Mouse (Mus musculus): ENCODE data around the gene Slc1a2.

Slc1a2 gene

GRCm38 (mm10) chr2:102658163-102658660 lies at the start of gene Slc1a2:
Gene Slc1a2, plus strand, starts transcription at chr2:102658659.
- no peak for TF ChIP-seq NANOG (IDR thresholded peaks at IDR 0.05; ENCODE audit: borderline replicate concordance, low read length)
- TF ChIP-seq CTCF (conservative IDR thresholded peaks at IDR 0.05; ENCODE audit: low read length) = no peak
- TF ChIP-seq POU5F1 (IDR thresholded peaks at IDR 0.05; ENCODE audit: borderline replicate concordance, low read length) = no peak
- Histone ChIP-seq H3K27me3 (ENCODE audit: insufficient read depth, low read length) (peaks cover 57% of the 10 kb centered on the region), H3K4me3 (replicated peaks; ENCODE audit: low read length) (peak within 1 kb of the TSS; percentile 85), H3K36me3 (ENCODE audit: insufficient read depth, low read length) (no peaks in the 10 kb centered on the region), H3K4me1 (replicated peaks; ENCODE audit: low read depth, low read length) (peaks cover 16% of the 10 kb centered on the region), H3K9me3 (ENCODE audit: low read length) (no peaks in the 10 kb centered on the region)

GRCm38 (mm10) chr2:102610485-102610884 lies 48.0 kb upstream of the Slc1a2 start:
- peaks cover 9% of the 10 kb centered on the region; the same call in 1 of the 2 replicates for H3K9me3 ChIP-seq (ENCODE audit: low read length)
- H3K4me3 ChIP-seq (replicated peaks; ENCODE audit: low read length) = no peak overlapping the region
- no peaks in the 10 kb centered on the region for H3K27me3 ChIP-seq (ENCODE audit: insufficient read depth, low read length)
- no peaks in the 10 kb centered on the region for H3K4me1 ChIP-seq (replicated peaks; ENCODE audit: low read depth, low read length)
- no peak for TF ChIP-seq POU5F1 (IDR thresholded peaks at IDR 0.05; ENCODE audit: borderline replicate concordance, low read length)
- TF ChIP-seq CTCF (conservative IDR thresholded peaks at IDR 0.05; ENCODE audit: low read length) = no peak
- TF ChIP-seq NANOG (IDR thresholded peaks at IDR 0.05; ENCODE audit: borderline replicate concordance, low read length) = no peak
- H3K36me3 ChIP-seq (ENCODE audit: insufficient read depth, low read length) = no peaks in the 10 kb centered on the region

- Histone ChIP-seq H3K9me3 (ENCODE audit: low read length) (no peaks in the 10 kb centered on the region), H3K27me3 (ENCODE audit: insufficient read depth, low read length) (no peaks in the 10 kb centered on the region), H3K36me3 (ENCODE audit: insufficient read depth, low read length) (no peaks in the 10 kb centered on the region), H3K4me3 (replicated peaks; ENCODE audit: low read length) (no peak overlapping the region), H3K4me1 (replicated peaks; ENCODE audit: low read depth, low read length) (no peaks in the 10 kb centered on the region)
- TF ChIP-seq POU5F1 (IDR thresholded peaks at IDR 0.05; ENCODE audit: borderline replicate concordance, low read length) (no peak), NANOG (IDR thresholded peaks at IDR 0.05; ENCODE audit: borderline replicate concordance, low read length) (no peak), CTCF (conservative IDR thresholded peaks at IDR 0.05; ENCODE audit: low read length) (no peak)
Measured at GRCm38 (mm10) chr2:102616637-102617036, 41.8 kb upstream of the Slc1a2 start.

GRCm38 (mm10) chr2:102620744-102621429 lies 37.6 kb upstream of the Slc1a2 start:
- H3K27me3 ChIP-seq (ENCODE audit: insufficient read depth, low read length) = no peaks in the 10 kb centered on the region
- TF ChIP-seq CTCF (conservative IDR thresholded peaks at IDR 0.05; ENCODE audit: low read length) (no peak), NANOG (IDR thresholded peaks at IDR 0.05; ENCODE audit: borderline replicate concordance, low read length) (no peak), POU5F1 (IDR thresholded peaks at IDR 0.05; ENCODE audit: borderline replicate concordance, low read length) (no peak)
- H3K36me3 ChIP-seq (ENCODE audit: insufficient read depth, low read length) = no peaks in the 10 kb centered on the region
- no peaks in the 10 kb centered on the region for H3K9me3 ChIP-seq (ENCODE audit: low read length)
- no peaks in the 10 kb centered on the region for H3K4me1 ChIP-seq (replicated peaks; ENCODE audit: low read depth, low read length)
- H3K4me3 ChIP-seq (replicated peaks; ENCODE audit: low read length) = no peak overlapping the region

- Histone ChIP-seq H3K36me3 (ENCODE audit: insufficient read depth, low read length) (no peaks in the 10 kb centered on the region), H3K4me1 (replicated peaks; ENCODE audit: low read depth, low read length) (no peaks in the 10 kb centered on the region)
- TF ChIP-seq NANOG (IDR thresholded peaks at IDR 0.05; ENCODE audit: borderline replicate concordance, low read length) (no peak), POU5F1 (IDR thresholded peaks at IDR 0.05; ENCODE audit: borderline replicate concordance, low read length) (no peak), CTCF (conservative IDR thresholded peaks at IDR 0.05; ENCODE audit: low read length) (no peak)
Measured at GRCm38 (mm10) chr2:102622176-102622575, 36.3 kb upstream of the Slc1a2 start.

DNA sequence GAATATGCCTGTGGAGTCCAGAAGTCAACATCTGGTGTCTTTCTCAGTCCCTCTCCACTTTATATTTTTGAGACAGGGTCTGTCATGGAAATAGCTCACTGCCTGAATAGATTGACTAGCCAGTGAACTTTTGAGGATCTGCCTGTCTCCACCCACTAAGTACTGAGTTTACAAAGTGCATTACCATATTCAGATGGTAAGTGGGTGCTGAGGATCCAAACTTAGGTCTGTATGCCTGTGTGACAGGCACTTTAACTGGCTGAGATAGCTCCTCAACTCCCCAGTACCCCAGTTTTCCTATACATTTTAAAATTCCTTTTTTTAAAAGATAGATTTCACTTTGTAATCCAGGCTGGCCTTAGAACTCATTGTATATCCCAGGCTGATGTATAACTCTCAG lies 35.5 kb upstream of the Slc1a2 start:
- Histone ChIP-seq H3K4me1 (replicated peaks; ENCODE audit: low read depth, low read length) (no peaks in the 10 kb centered on the region), H3K9me3 (ENCODE audit: low read length) (no peaks in the 10 kb centered on the region), H3K27me3 (ENCODE audit: insufficient read depth, low read length) (no peaks in the 10 kb centered on the region), H3K4me3 (replicated peaks; ENCODE audit: low read length) (no peak overlapping the region), H3K36me3 (ENCODE audit: insufficient read depth, low read length) (no peaks in the 10 kb centered on the region)
- TF ChIP-seq CTCF (conservative IDR thresholded peaks at IDR 0.05; ENCODE audit: low read length) (no peak), NANOG (IDR thresholded peaks at IDR 0.05; ENCODE audit: borderline replicate concordance, low read length) (no peak), POU5F1 (IDR thresholded peaks at IDR 0.05; ENCODE audit: borderline replicate concordance, low read length) (no peak)

More at GRCm38 (mm10) chr2:102622176-102622575, 36.3 kb upstream of the Slc1a2 start:
- Histone ChIP-seq H3K4me3 (replicated peaks; ENCODE audit: low read length) (no peak overlapping the region), H3K9me3 (ENCODE audit: low read length) (no peaks in the 10 kb centered on the region), H3K27me3 (ENCODE audit: insufficient read depth, low read length) (no peaks in the 10 kb centered on the region)

DNA sequence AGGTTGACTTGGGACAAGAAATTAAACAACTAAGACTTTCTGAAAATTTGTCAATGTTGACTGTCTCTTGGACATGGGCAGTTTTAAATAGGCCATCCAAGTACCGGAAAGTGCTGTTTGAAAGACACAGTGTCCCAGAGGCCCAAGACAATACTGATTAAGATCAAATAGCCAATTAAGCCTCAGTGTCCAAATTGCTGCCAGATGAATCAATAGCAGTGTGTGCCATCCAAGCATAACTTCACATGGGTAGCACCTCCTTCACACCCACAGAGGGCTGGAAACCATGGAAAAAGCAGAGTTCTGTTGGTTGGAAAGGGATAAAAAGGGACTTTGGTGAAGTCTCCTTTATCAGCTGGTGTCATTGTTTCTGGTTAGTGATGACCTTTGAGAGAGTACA lies 33.9 kb upstream of the Slc1a2 start:
- Histone ChIP-seq H3K27me3 (ENCODE audit: insufficient read depth, low read length) (no peaks in the 10 kb centered on the region), H3K4me3 (replicated peaks; ENCODE audit: low read length) (no peak overlapping the region), H3K4me1 (replicated peaks; ENCODE audit: low read depth, low read length) (no peaks in the 10 kb centered on the region), H3K36me3 (ENCODE audit: insufficient read depth, low read length) (no peaks in the 10 kb centered on the region), H3K9me3 (ENCODE audit: low read length) (no peaks in the 10 kb centered on the region)
- TF ChIP-seq POU5F1 (IDR thresholded peaks at IDR 0.05; ENCODE audit: borderline replicate concordance, low read length) (no peak), NANOG (IDR thresholded peaks at IDR 0.05; ENCODE audit: borderline replicate concordance, low read length) (no peak), CTCF (conservative IDR thresholded peaks at IDR 0.05; ENCODE audit: low read length) (no peak)

DNA sequence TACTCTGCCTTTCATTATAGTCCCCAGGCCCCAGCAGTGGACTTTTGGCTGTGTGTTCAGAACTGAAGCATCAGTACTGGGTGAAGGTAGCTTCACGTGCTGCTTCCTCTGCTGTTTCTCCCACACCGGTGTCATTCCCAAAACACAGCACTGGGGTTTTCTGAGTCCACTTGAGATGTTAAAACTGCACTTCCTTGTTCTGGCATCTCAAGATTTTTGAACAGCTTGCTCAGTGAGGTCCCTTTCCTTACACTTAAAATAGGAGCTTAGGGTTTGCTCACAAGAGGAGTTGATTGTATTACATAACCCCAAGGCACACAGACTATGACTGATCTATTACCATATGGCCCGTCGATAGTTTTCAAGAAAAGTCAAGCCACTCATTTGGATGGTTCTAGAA lies 26.1 kb upstream of the Slc1a2 start:
- no peaks in the 10 kb centered on the region for H3K4me1 ChIP-seq (replicated peaks; ENCODE audit: low read depth, low read length)
- H3K4me3 ChIP-seq (replicated peaks; ENCODE audit: low read length) = no peak overlapping the region

More for the DNA sequence above, 26.1 kb upstream of the Slc1a2 start:
- no peaks in the 10 kb centered on the region for H3K36me3 ChIP-seq (ENCODE audit: insufficient read depth, low read length)
- TF ChIP-seq NANOG (IDR thresholded peaks at IDR 0.05; ENCODE audit: borderline replicate concordance, low read length) = no peak
- TF ChIP-seq POU5F1 (IDR thresholded peaks at IDR 0.05; ENCODE audit: borderline replicate concordance, low read length) = no peak
- TF ChIP-seq CTCF (conservative IDR thresholded peaks at IDR 0.05; ENCODE audit: low read length) = no peak
- no peaks in the 10 kb centered on the region for H3K9me3 ChIP-seq (ENCODE audit: low read length)
- H3K27me3 ChIP-seq (ENCODE audit: insufficient read depth, low read length) = no peaks in the 10 kb centered on the region
